Comparison of ENCODE assay signal across 7 mouse cellular contexts in genomic region chrX:160135719-160136118, GRCm38 (mm10). TPM values are rescaled to one million over a fixed set of nuclear protein-coding genes. Genes with fewer than 3 reads are reported as not detected.
DNase-seq lines count a peak whose midpoint lies in the region; ATAC-seq lines count a peak whose summit lies in the region.

No protein-coding gene starts in this region.

- peak overlapping the region; percentile 85 for H3K4me3 ChIP-seq in megakaryocyte, embryonic 14.5 days (replicated peaks)
- 0 out of 2 replicates have a peak overlapping the region, but pooled peaks have one; percentile 20 for H3K4me3 ChIP-seq in embryonic facial prominence, embryonic 12.5 days
- H3K4me3 ChIP-seq in limb, embryonic 12.5 days (replicated peaks), result peak overlapping the region; percentile 22; the same call in 1 of the 2 replicates
- peak overlapping the region; percentile 62 for H3K4me3 ChIP-seq in stomach, embryonic 16.5 days (replicated peaks; ENCODE audit: low read length)

- H3K4me2 ChIP-seq in embryonic facial prominence, embryonic 12.5 days (replicated peaks), result peak overlapping the region; percentile 61
- peak overlapping the region; percentile 63 for H3K4me2 ChIP-seq in limb, embryonic 12.5 days
- peak overlapping the region; percentile 56 for H3K4me2 ChIP-seq in stomach, embryonic 16.5 days (ENCODE audit: low read depth, low read length)

- DNase-seq in right cerebral cortex, postnatal 4 days, result no peak
- DNase-seq in adrenal gland, adult 8-10 months, result no peak

- no peak for ATAC-seq in megakaryocyte, adult 5-6 weeks (ENCODE audit: poor library complexity, severe bottlenecking)
- no peak for ATAC-seq in embryonic facial prominence, embryonic 12.5 days (ENCODE audit: insufficient number of reproducible peaks, insufficient read depth, low FRiP score, low TSS enrichment)
- no peak for ATAC-seq in limb, embryonic 12.5 days (ENCODE audit: insufficient number of reproducible peaks, insufficient read depth, low FRiP score, low TSS enrichment, low read depth)
- no peak for ATAC-seq in stomach, embryonic 16.5 days (ENCODE audit: insufficient read depth, low FRiP score)

- H3K36me3 ChIP-seq in megakaryocyte, embryonic 14.5 days (replicated peaks; ENCODE audit: low read length), result peaks cover 17% of the 10 kb centered on the region
- H3K36me3 ChIP-seq in embryonic facial prominence, embryonic 12.5 days, result no peaks in the 10 kb centered on the region
- H3K36me3 ChIP-seq in limb, embryonic 12.5 days, result peaks cover 8% of the 10 kb centered on the region; the same call in 1 of the 2 replicates
- H3K36me3 ChIP-seq in stomach, embryonic 16.5 days (ENCODE audit: control insufficient read depth, insufficient read depth, low read length), result no peaks in the 10 kb centered on the region

- WGBS in embryonic facial prominence, embryonic 12.5 days, result 21% methylated on average over 6 of the region's 6 CpGs
- WGBS in limb, embryonic 12.5 days, result 39% methylated on average over 6 of the region's 6 CpGs
- 47% methylated on average over 6 of the region's 6 CpGs for WGBS in stomach, embryonic 16.5 days

- peaks cover 19% of the 10 kb centered on the region; the same call in 1 of the 2 replicates for H3K4me1 ChIP-seq in megakaryocyte, embryonic 14.5 days
- peaks cover 6% of the 10 kb centered on the region; the same call in 1 of the 2 replicates for H3K4me1 ChIP-seq in embryonic facial prominence, embryonic 12.5 days
- no peaks in the 10 kb centered on the region for H3K4me1 ChIP-seq in limb, embryonic 12.5 days (replicated peaks)
- peaks cover 3% of the 10 kb centered on the region; the same call in 1 of the 2 replicates for H3K4me1 ChIP-seq in stomach, embryonic 16.5 days (ENCODE audit: control insufficient read depth, insufficient read depth, low read length)

- no peak overlapping the region for H3K9ac ChIP-seq in embryonic facial prominence, embryonic 12.5 days
- no peak overlapping the region for H3K9ac ChIP-seq in limb, embryonic 12.5 days (replicated peaks)
- H3K9ac ChIP-seq in stomach, embryonic 16.5 days (ENCODE audit: low read length), result no peak overlapping the region

- no peak overlapping the region for H3K27ac ChIP-seq in embryonic facial prominence, embryonic 12.5 days
- no peak overlapping the region for H3K27ac ChIP-seq in limb, embryonic 12.5 days
- no peak overlapping the region for H3K27ac ChIP-seq in stomach, embryonic 16.5 days (ENCODE audit: low read length)

- H3K9me3 ChIP-seq in megakaryocyte, embryonic 14.5 days, result no peaks in the 10 kb centered on the region
- no peaks in the 10 kb centered on the region for H3K9me3 ChIP-seq in embryonic facial prominence, embryonic 12.5 days
- H3K9me3 ChIP-seq in limb, embryonic 12.5 days, result no peaks in the 10 kb centered on the region
- H3K9me3 ChIP-seq in stomach, embryonic 16.5 days (replicated peaks; ENCODE audit: control insufficient read depth, low read length), result no peaks in the 10 kb centered on the region

- H3K27me3 ChIP-seq in megakaryocyte, embryonic 14.5 days (replicated peaks), result no peaks in the 10 kb centered on the region
- peaks cover 7% of the 10 kb centered on the region; the same call in 1 of the 2 replicates for H3K27me3 ChIP-seq in embryonic facial prominence, embryonic 12.5 days
- H3K27me3 ChIP-seq in limb, embryonic 12.5 days, result peaks cover 23% of the 10 kb centered on the region
- H3K27me3 ChIP-seq in stomach, embryonic 16.5 days (ENCODE audit: control insufficient read depth, insufficient read depth, low read length), result no peaks in the 10 kb centered on the region; the same call in 1 of the 2 replicates

RNA-seq across cellular contexts. Expression of gene Pdha1, which starts 2.5 kb away (rescaled TPM):
- 3.3 and 7.7 TPM in 2 replicates for polyA plus RNA-seq in megakaryocyte, embryonic 14.5 days (2012; ENCODE audit: insufficient read depth, low replicate concordance)
- 85.1 and 86.0 TPM in 2 replicates for total RNA-seq in megakaryocyte, adult 5-6 weeks (2015)
- 111 and 116 TPM in 2 replicates for total RNA-seq in megakaryocyte, adult 5-6 weeks (2017)
- polyA plus RNA-seq in embryonic facial prominence, embryonic 12.5 days (2016; fragmentation: Nextera tagmentation; extraction: Ambion mirVana), result 86.8 and 91.5 TPM in 2 replicates
- 81.1 and 84.3 TPM in 2 replicates for polyA plus RNA-seq in limb, embryonic 12.5 days (2016; fragmentation: Nextera tagmentation; extraction: Ambion mirVana)
- polyA plus RNA-seq in stomach, embryonic 16.5 days (2015; fragmentation: Nextera tagmentation; extraction: Ambion mirVana), result 148 and 165 TPM in 2 replicates
- 100 to 1,000 TPM; 154 to 303 (median 223) TPM for total RNA-seq in adrenal gland, adult 8-10 months (2022)

Comparison
In these comparisons a context has a peak if more than half of its experiments do, and no peak if none do; other contexts are left out.
1. H3K4me3 ChIP-seq: peak in every context shown above with its lines; median percentile 85 in megakaryocyte, embryonic 14.5 days; 62 in stomach, embryonic 16.5 days; 22 in limb, embryonic 12.5 days; 20 in embryonic facial prominence, embryonic 12.5 days.